In the genomic region with DNA sequence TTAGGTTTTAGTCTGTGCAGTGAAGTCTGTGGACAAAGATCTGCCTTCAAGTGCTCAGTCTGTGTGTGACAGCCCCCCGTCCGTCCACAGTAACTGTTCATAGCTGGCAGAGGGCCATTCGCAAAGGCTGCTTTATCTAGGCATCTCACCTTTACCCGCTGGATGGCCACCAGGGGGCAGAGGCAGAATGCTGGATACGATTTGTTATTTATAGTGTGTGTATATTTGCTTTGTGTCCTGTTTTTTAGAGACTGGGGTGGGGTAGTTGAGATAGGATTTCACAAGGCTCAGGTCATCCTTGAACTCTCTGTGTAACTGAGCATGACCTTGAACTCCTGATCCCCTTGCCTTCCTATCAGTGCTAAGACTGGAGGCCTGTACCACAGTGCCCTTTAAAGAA, we compare ENCODE assay signal across 9 mouse cellular contexts. TPM values are rescaled to one million over a fixed set of nuclear protein-coding genes. Genes with fewer than 3 reads are reported as not detected.
DNase-seq lines count a peak whose midpoint lies in the region; ATAC-seq and TF ChIP-seq lines count a peak whose summit lies in the region.
"Had no signal": no experiment of that assay in that cellular context is flagged by ENCODE, and none has a peak within 500 bp of the region (broad histone marks: within the 10 kb centered on the region; RNA-seq: fewer than 3 reads in every experiment).

No protein-coding gene starts in this region.

- no peaks in the 10 kb centered on the region for H3K36me3 ChIP-seq in MEL (ENCODE audit: control insufficient read depth in 1 of 2, insufficient read depth in 2 of 2, low read length in 2 of 2)
- H3K36me3 ChIP-seq in kidney, postnatal 0 days (ENCODE audit: insufficient read depth, low read length) = no peaks in the 10 kb centered on the region
- H3K36me3 ChIP-seq: limb, embryonic 13.5 days had no signal

- H3K4me2 ChIP-seq in kidney, postnatal 0 days (ENCODE audit: low read length) = no peak overlapping the region
- H3K4me2 ChIP-seq: limb, embryonic 13.5 days had no signal

- no peak overlapping the region for H3K27ac ChIP-seq in MEL (ENCODE audit: control insufficient read depth, low read depth, low read length)
- no peak overlapping the region for H3K27ac ChIP-seq in gastrocnemius, adult 2 months
- no peak overlapping the region for H3K27ac ChIP-seq in kidney, postnatal 0 days
- H3K27ac ChIP-seq: limb, embryonic 13.5 days had no signal

- peak; percentile 77 to 98 (median 87) for TF ChIP-seq CTCF in MEL (IDR thresholded peaks at IDR 0.05 in 2 of 3, conservative IDR thresholded peaks at IDR 0.05 in 1 of 3; ENCODE audit: control insufficient read depth in 1 of 3, insufficient read depth in 1 of 3, low read depth in 2 of 3, low read length in 3 of 3, poor library complexity in 1 of 3, severe bottlenecking in 1 of 3)
- TF ChIP-seq CTCF in gastrocnemius, adult 2 months (IDR thresholded peaks at IDR 0.05) = peak; percentile 82
- peak; percentile 91 for TF ChIP-seq CTCF in kidney, postnatal 0 days (IDR thresholded peaks at IDR 0.05; ENCODE audit: low read depth)

- no peak for TF ChIP-seq EP300 in MEL (IDR thresholded peaks at IDR 0.05; ENCODE audit: low read depth in 1 of 2, low read length in 2 of 2)

- H3K79me2 ChIP-seq in MEL (ENCODE audit: control insufficient read depth, insufficient read depth, low read length, poor library complexity) = no peaks in the 10 kb centered on the region

- H3K9ac ChIP-seq in MEL (ENCODE audit: control insufficient read depth, low read depth, low read length, poor library complexity, severe bottlenecking) = peak overlapping the region; percentile 30; the same call in 1 of the 2 replicates
- H3K9ac ChIP-seq in kidney, postnatal 0 days (ENCODE audit: low read depth, low read length) = no peak overlapping the region
- H3K9ac ChIP-seq: limb, embryonic 13.5 days had no signal

- 5% methylated on average over 5 of the region's 5 CpGs for WGBS in kidney, postnatal 0 days

- ATAC-seq in kidney, postnatal 0 days (replicated peaks; ENCODE audit: low FRiP score, low read depth) = peak; percentile 48; the same call in 1 of the 2 replicates
- ATAC-seq in inflammation-experienced regulatory T-cells, adult 6 months = no peak

- intact Hi-C loops in gastrocnemius, adult 2 months (cut with DNase I) = loop anchor here (2.0 to 10.0 kb wide), 3 partner anchors 17 to 185 kb away; partner anchors contain the start of gene Ankdd1a

- no peaks in the 10 kb centered on the region for H3K4me1 ChIP-seq in MEL (ENCODE audit: control insufficient read depth in 1 of 2, insufficient read depth in 2 of 2, low read length in 2 of 2)
- no peaks in the 10 kb centered on the region for H3K4me1 ChIP-seq in kidney, postnatal 0 days (replicated peaks; ENCODE audit: insufficient read depth, low read length)
- H3K4me1 ChIP-seq: limb, embryonic 13.5 days had no signal

- no peaks in the 10 kb centered on the region for H3K9me3 ChIP-seq in MEL (replicated peaks; ENCODE audit: insufficient read depth, low read length)
- no peaks in the 10 kb centered on the region for H3K9me3 ChIP-seq in kidney, postnatal 0 days (replicated peaks; ENCODE audit: low read length)
- H3K9me3 ChIP-seq: limb, embryonic 13.5 days had no signal

- TF ChIP-seq POLR2A in MEL (IDR thresholded peaks at IDR 0.05; ENCODE audit: control insufficient read depth in 1 of 2, insufficient read depth in 1 of 2, low read depth in 1 of 2, low read length in 2 of 2, poor library complexity in 1 of 2) = no peak

- H3K4me3 ChIP-seq in MEL (ENCODE audit: control insufficient read depth in 1 of 2, insufficient read depth in 1 of 2, low read depth in 2 of 2, low read length in 2 of 2) = peak overlapping the region; percentile 30 to 41; a peak in 3 of 4 replicates
- H3K4me3 ChIP-seq in gastrocnemius, adult 2 months = no peak overlapping the region
- H3K4me3 ChIP-seq in kidney, postnatal 0 days (replicated peaks; ENCODE audit: low read depth, low read length) = no peak overlapping the region
- H3K4me3 ChIP-seq: limb, embryonic 13.5 days had no signal

- TF ChIP-seq RAD21 in MEL (IDR thresholded peaks at IDR 0.05; ENCODE audit: low read depth, low read length) = peak; percentile 93

- DNase-seq in CD4-positive, CD25-positive, alpha-beta regulatory T cell, adult 2 months (ENCODE audit: low read depth, low spot score) = peak; percentile 74
- peak; percentile 78 for DNase-seq in MEL (ENCODE audit: low read depth, low spot score)
- DNase-seq in cerebellum, adult 9-11 months = peak; percentile 57
- peak; percentile 83 for DNase-seq in gastrocnemius, adult 2 months
- DNase-seq in kidney, postnatal 0 days (ENCODE audit: low spot score) = peak; percentile 77
- DNase-seq in lung, postnatal 10 days = peak; percentile 87
- peak; percentile 63 to 70 for DNase-seq in right cerebral cortex, postnatal 10 days (ENCODE audit: low spot score in 2 of 2)

- H3K27me3 ChIP-seq in MEL (ENCODE audit: control insufficient read depth in 1 of 2, insufficient read depth in 2 of 2, low read length in 2 of 2) = peaks cover 0 to 2% of the 10 kb centered on the region in 2 experiments; a peak in 1 of 4 replicates
- no peaks in the 10 kb centered on the region for H3K27me3 ChIP-seq in kidney, postnatal 0 days (ENCODE audit: insufficient read depth, low read length)
- H3K27me3 ChIP-seq: limb, embryonic 13.5 days had no signal

TF ChIP-seq in MEL, 35 proteins besides CTCF, POLR2A, EP300 and RAD21 (continues in another document):
- TF ChIP-seq ZKSCAN1 (IDR thresholded peaks at IDR 0.05; ENCODE audit: low read depth, low read length) (no peak), MEF2A (IDR thresholded peaks at IDR 0.05; ENCODE audit: extremely low read depth, insufficient replicate concordance, low read depth, low read length, poor library complexity, severe bottlenecking) (no peak), MAFK (IDR thresholded peaks at IDR 0.05; ENCODE audit: borderline replicate concordance, low read depth, low read length) (no peak), ETS1 (IDR thresholded peaks at IDR 0.05; ENCODE audit: low read depth, low read length) (no peak), TBP (IDR thresholded peaks at IDR 0.05; ENCODE audit: low read depth, low read length) (no peak), CHD1 (IDR thresholded peaks at IDR 0.05; ENCODE audit: low read depth, low read length) (no peak), GATA1 (IDR thresholded peaks at IDR 0.05; ENCODE audit: low read depth, low read length) (peak; percentile 82), SIN3A (IDR thresholded peaks at IDR 0.05; ENCODE audit: low read length) (peak; percentile 72), NRF1 (IDR thresholded peaks at IDR 0.05; ENCODE audit: insufficient read depth, low read depth, low read length, poor library complexity, severe bottlenecking) (no peak), CHD2 (IDR thresholded peaks at IDR 0.05; ENCODE audit: low read length) (no peak), E2F4 (IDR thresholded peaks at IDR 0.05; ENCODE audit: borderline replicate concordance, low read depth, low read length) (no peak), ZC3H11A (IDR thresholded peaks at IDR 0.05; ENCODE audit: low read depth, low read length) (peak; percentile 93), JUND (IDR thresholded peaks at IDR 0.05; ENCODE audit: low read depth, low read length) (0 out of 2 replicates have a peak, but pooled peaks have one; percentile 15), POLR2AphosphoS2 (IDR thresholded peaks at IDR 0.05; ENCODE audit: low read length) (no peak), GABPA (IDR thresholded peaks at IDR 0.05; ENCODE audit: low read depth, low read length) (no peak), ZMIZ1 (IDR thresholded peaks at IDR 0.05; ENCODE audit: low read depth, low read length) (no peak), MYC (IDR thresholded peaks at IDR 0.05; ENCODE audit: low read depth, low read length) (0 out of 2 replicates have a peak, but pooled peaks have one; percentile 11), SMC3 (IDR thresholded peaks at IDR 0.05; ENCODE audit: low read depth, low read length) (peak; percentile 98), MYB (IDR thresholded peaks at IDR 0.05; ENCODE audit: low read depth, low read length) (no peak), MAZ (IDR thresholded peaks at IDR 0.05; ENCODE audit: low read depth, low read length) (peak; percentile 42; the same call in 1 of the 2 replicates), POLR2AphosphoS5 (IDR thresholded peaks at IDR 0.05; ENCODE audit: borderline replicate concordance, low read depth, low read length) (no peak), USF2 (IDR thresholded peaks at IDR 0.05; ENCODE audit: borderline replicate concordance in 1 of 2, insufficient read depth in 1 of 2, low read depth in 1 of 2, low read length in 2 of 2) (no peak), HCFC1 (IDR thresholded peaks at IDR 0.05; ENCODE audit: low read depth, low read length) (no peak), USF1 (IDR thresholded peaks at IDR 0.05; ENCODE audit: low read depth, low read length) (no peak), KAT2A (conservative IDR thresholded peaks at IDR 0.05; ENCODE audit: low read depth, low read length) (no peak), BHLHE40 (IDR thresholded peaks at IDR 0.05; ENCODE audit: borderline replicate concordance, low read depth, low read length) (no peak), ELF1 (IDR thresholded peaks at IDR 0.05; ENCODE audit: low read depth, low read length) (no peak), RCOR1 (IDR thresholded peaks at IDR 0.05; ENCODE audit: low read depth, low read length) (0 out of 2 replicates have a peak, but pooled peaks have one; percentile 16), TCF12 (IDR thresholded peaks at IDR 0.05; ENCODE audit: low read depth, low read length) (no peak), MAX (IDR thresholded peaks at IDR 0.05; ENCODE audit: low read length) (no peak)

RNA-seq across cellular contexts. Expression of gene Oaz2, which starts 1.8 kb away (rescaled TPM):
- total RNA-seq in MEL (2012; rRNA removed) = 16.4 and 18.1 TPM in 2 replicates
- polyA plus RNA-seq in MEL (2012; ENCODE audit: insufficient read depth in 1 of 2, insufficient read length in 2 of 2, low read depth in 1 of 2, low replicate concordance in 2 of 2, missing spikeins in 1 of 2) = 10 to 100 TPM in 1 of 2 experiments, not detected in 1; 34.6 TPM
- total RNA-seq in gastrocnemius, adult 2 months (2021) = 100 to 1,000 TPM; 195 to 201 TPM
- polyA plus RNA-seq in kidney, postnatal 0 days (2015; fragmentation: Nextera tagmentation; extraction: Ambion mirVana) = 299 and 305 TPM in 2 replicates
- 10 to 100 TPM; 26.3 to 30.5 (median 26.9) TPM for polyA plus RNA-seq in inflammation-experienced regulatory T-cells, adult 6 months (2017; shearing (Covaris generic))

RNA-seq across cellular contexts. Expression of gene Rbpms2, which starts 36.6 kb away (rescaled TPM):
- not detected in 2 replicates for total RNA-seq in MEL (2012; rRNA removed)
- under 1 TPM in 1 of 2 experiments, not detected in 1; 0.22 TPM for polyA plus RNA-seq in MEL (2012; ENCODE audit: insufficient read depth in 1 of 2, insufficient read length in 2 of 2, low read depth in 1 of 2, low replicate concordance in 2 of 2, missing spikeins in 1 of 2)
- 1 to 10 TPM in 1 of 2 experiments, under 1 TPM in 1; 0.99 to 1.8 TPM for total RNA-seq in gastrocnemius, adult 2 months (2021)
- polyA plus RNA-seq in kidney, postnatal 0 days (2015; fragmentation: Nextera tagmentation; extraction: Ambion mirVana) = 38.6 and 39.2 TPM in 2 replicates
- polyA plus RNA-seq in inflammation-experienced regulatory T-cells, adult 6 months (2017; shearing (Covaris generic)) = 1 to 10 TPM in 1 of 3 experiments, not detected in 2; 1.0 TPM

Comparison
In these comparisons a context has a peak if more than half of its experiments do, and no peak if none do; other contexts are left out.
1. H3K4me3 ChIP-seq: peak in MEL (2 of 2); none in gastrocnemius, adult 2 months (single experiment) and kidney, postnatal 0 days (single experiment).
2. RNA of gene Rbpms2, which starts 36.6 kb away (polyA plus RNA-seq): 38.6 to 39.2 TPM in kidney, postnatal 0 days; 0.22 TPM in MEL and 1.0 TPM in inflammation-experienced regulatory T-cells, adult 6 months; every median in the first group is over 10 times any median in the second.
3. Peak in every context shown above with its lines, with median percentiles within 50 percentile points of each other: DNase-seq and CTCF ChIP-seq.